Mouse (Mus musculus) CD4-positive, CD25-positive, alpha-beta regulatory T cell, adult 2 months (primary cell): ENCODE measurements at regions not wholly inside any gene's neighbourhood (a gene's known extent, or its start where the extent isn't known, plus 50 kb on each side); places are given as distances from the start of the nearest gene placed in this dataset.

Experiments used
- DNase-seq: peaks from one replicate; pipeline ENCODE4 v3.0.0-alpha.2; 2012; ENCODE audit warnings: low read depth, low spot score

DNA sequence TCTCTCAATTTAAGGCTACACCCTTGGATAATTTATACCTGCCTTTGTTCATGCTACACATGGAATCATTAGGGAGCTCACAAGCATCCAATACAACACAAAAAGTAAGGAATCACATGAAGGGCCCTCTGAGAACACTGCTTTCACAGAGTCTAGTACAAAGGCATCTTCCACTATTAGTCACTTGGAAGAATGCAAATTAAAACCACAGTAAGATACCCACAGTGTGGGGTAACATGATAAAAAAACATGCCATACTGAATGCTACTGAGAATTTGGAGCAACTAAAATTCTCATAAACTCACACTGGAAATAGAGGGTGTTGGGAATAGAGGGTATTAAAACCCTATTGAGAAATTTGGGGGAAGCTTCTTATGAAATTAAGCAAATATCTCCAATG is 197.6 kb upstream of the Tent5a start:
- DNase-seq: no peak

GRCm38 (mm10) chr9:85521342-85521741 is 194.2 kb upstream of the Tent5a start:
- DNase-seq: no peak

GRCm38 (mm10) chr9:85520941-85521340 is 193.8 kb upstream of the Tent5a start:
- DNase-seq: no peak

- no peak for DNase-seq
These were observed 171.9 kb upstream of the Tent5a start for GRCm38 (mm10) chr9:85499006-85499405.

- no peak for DNase-seq
These were observed 170.2 kb upstream of the Tent5a start for GRCm38 (mm10) chr9:85497348-85497747.

GRCm38 (mm10) chr9:85496506-85497239 is 169.5 kb upstream of the Tent5a start:
- DNase-seq: no peak

DNA sequence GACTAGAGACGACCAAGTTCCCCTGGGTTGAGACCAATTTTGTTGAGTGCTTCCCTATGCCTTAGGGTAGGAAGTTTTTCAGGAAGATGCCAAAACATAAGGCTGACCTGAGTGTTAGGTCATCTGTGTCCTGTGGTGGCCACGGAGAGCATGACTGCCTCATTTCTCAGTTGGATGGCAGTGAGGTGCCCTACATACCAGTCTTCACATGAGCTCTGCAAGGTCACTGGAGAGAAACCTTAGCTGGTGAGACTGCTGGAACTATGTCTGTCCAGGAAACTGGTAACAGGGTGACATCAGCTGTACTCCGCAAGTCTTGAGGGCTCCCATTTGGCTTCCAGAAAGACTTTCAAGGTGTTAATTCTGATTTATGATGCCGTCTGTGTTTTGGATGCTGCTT is 167.9 kb upstream of the Tent5a start:
- DNase-seq: no peak

- DNase-seq: no peak
These were observed 166.6 kb upstream of the Tent5a start for GRCm38 (mm10) chr9:85493760-85494159.

GRCm38 (mm10) chr9:85490367-85490766 is 163.2 kb upstream of the Tent5a start:
- DNase-seq: no peak

DNA sequence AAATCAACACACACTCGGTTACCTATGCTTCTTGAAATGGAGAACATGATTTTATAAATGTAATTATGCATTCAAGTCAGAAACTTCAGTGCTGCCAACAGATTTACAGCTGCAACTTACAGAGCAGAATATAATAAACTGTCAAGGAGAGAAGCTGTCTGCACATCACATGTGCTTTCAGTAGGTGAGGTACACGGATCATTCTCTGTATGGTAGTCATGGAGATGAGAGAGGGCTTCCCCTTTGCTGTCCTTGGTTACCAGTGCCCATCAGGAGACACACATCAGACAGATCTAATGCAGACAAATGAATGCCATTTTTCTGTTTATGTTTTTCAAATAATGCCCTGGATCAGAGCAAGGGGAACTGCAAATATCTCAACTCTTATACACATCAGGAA is 160.8 kb upstream of the Tent5a start:
- DNase-seq: no peak

GRCm38 (mm10) chr9:85487052-85487668 is 160.0 kb upstream of the Tent5a start:
- DNase-seq: no peak

DNA sequence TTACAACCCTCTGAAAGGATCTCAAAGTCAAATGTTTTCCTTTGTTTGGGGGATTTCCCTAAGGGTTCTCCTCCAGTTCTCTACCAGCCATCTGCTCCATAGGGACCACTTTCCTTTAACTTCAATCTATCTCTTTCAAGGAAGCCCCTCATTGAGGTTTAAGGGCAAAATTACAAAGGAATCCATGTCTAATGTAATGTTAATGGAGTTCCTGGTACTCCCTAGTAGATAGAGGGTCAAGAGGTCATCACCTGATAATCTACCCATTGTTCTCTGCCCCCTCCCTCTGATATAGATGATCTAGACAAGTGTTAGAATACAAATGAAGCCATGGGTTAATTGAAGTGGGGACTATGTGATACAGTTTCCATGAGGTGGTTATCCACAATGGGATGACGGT is 158.6 kb upstream of the Tent5a start:
- no peak for DNase-seq

GRCm38 (mm10) chr9:85483248-85483647 is 156.1 kb upstream of the Tent5a start:
- DNase-seq: no peak

DNA sequence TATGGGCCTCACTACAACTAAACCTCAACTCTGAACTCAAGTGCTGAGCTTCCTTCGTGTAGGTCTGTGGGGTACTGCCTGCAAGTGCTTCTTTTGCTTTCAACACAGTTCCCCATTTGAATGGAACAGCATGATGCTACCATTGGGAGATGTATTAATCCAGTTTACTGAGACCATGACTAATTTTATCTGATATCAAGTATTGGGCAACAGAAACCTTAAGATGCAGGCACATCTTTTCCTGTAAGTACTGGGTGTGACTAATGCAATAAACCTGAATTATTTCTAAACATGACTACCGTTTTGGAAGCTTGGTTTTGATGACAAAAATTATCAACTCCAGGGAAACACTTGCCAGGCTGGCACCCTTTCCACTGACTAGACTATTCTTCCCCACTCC is 153.4 kb upstream of the Tent5a start:
- DNase-seq: no peak

- DNase-seq: no peak
These were observed 148.1 kb upstream of the Tent5a start for GRCm38 (mm10) chr9:85475214-85475613.

GRCm38 (mm10) chr9:85470264-85470821 is 143.2 kb upstream of the Tent5a start:
- DNase-seq: no peak

DNA sequence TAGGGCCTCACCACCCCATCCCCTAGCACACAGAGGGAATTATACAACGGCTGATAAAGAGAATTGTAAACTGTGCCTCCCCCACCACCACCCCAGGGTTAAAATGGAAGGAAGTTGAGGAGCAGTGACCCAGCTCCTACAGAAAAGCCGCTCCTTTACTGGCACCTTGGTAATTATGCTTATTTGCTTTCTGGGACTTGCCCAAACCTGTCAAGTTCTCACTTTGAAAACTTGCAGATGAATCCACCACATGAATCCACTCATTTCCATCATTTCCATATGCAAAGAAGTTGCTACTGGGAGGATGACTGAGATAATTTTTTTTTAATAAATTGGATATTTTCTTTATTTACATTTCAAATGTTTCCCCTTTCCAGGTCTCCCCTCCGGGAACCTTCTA is 142.1 kb upstream of the Tent5a start:
- DNase-seq: no peak

DNA sequence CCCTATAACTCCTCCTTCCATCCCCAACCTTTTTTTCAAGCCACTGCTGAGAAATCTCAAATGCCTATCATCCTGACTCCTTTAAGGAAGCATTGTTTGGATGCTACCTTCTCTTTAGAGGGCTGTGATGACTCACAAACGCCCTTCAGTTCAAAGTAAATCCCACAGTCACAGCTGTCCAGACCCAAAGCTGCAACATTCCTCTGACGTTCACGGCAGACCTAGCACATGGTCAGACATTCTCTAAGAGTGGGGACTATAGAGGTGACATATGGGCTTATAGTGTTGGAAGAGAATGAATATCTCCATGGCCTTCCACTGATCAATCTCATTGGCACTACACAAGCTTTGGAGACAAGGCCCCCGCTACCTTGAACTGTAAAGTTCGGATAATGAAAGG is 139.5 kb upstream of the Tent5a start:
- DNase-seq: no peak

DNA sequence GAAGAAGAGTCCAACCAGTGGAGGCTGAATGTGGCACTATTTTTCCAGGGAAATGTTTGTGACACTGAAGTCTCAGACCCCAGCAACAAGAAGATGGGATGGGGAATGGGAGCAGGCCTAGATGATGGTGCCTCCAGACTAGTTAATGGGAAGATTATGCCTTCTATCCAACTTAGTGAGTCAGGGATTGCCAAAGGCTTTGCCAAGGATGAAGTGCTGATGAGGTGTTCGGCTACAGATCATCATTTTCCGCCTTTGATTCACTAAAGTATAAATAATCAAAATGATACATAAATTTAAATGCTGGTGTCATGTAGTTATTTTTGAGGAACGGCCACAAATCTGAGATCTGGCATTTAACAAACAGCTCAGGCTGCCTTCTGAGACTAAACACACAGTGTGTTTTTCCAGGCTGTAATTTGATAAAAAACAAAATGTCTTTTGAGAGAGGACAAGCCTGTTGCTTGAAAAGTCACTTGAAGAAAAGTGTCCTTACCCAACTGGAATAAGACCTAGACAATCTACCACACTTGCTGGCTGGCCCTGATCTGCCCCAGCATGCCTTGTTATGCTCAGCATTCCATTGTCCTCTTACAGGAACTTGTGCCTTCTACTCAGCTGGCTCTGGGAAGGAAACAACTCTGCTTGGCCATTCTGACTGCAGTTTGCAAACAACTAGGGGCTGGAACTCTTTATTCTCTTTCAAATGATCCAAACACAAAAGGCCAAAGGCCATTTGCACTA is 132.1 kb upstream of the Tent5a start:
- DNase-seq: no peak

DNA sequence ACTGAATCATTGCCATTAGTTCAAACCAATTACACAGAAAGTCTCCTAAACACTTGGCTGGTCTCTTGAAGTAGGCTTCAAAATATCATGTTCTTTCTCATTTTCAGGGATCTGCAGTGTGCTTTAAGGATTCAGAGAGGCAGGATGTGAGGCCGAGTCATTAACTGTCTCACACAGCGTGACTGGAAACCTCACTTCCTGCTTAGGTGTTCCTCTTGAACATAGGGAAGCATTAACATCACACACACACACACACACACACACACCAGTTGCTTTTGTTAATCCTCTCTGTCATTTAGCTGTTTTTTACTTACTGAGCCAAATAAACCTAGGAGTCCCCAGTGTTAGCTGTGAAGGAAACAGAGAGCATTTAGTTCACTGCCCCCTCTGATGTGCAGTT is 131.2 kb upstream of the Tent5a start:
- DNase-seq: no peak

GRCm38 (mm10) chr9:85457400-85457799 is 130.3 kb upstream of the Tent5a start:
- DNase-seq: no peak

DNA sequence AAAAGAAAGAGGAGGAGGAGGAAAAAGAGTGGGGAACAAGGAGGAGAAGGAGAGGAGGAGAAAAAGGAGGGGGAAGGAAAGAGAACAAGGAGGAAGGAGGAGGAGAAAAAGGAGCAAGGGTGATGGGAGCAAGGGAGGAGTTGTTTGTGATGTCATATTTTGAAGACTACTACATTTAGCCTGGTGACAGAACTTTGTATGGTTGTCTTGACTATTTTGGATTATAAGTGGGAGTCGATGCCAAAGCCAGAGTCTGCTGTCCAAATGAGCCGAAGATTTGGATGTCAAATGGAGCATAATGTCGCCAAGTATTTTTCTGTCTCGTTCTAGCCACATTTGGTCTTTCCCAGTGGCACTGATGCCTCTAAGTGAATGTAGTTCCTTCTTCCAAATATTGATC is 128.2 kb upstream of the Tent5a start:
- DNase-seq: no peak
